Mouse (Mus musculus) hindbrain, embryonic 15.5 days (tissue): ENCODE results near the gene Znrd1as. TPM values are rescaled to one million over a fixed set of nuclear protein-coding genes. Genes with fewer than 3 reads are reported as not detected.
"Not testable (repeated sequence)": the region's sequence is repeated elsewhere in the genome, so short reads cannot be mapped to it uniquely, and the experiment has no call there.

Experiments used
- ATAC-seq: fragments of 200-750 bp; cut with Nextera tagmentation; 2 replicates; pipeline ENCODE4 v1.8.0; 2017; ENCODE audit warnings: low read depth, moderate number of reproducible peaks, moderate TSS enrichment; ENCODE audit not compliant: low FRiP score
- H3K27ac ChIP-seq: fragments of 300-500 bp; sonication (generic); replicated peaks from 2 replicates; pipeline ENCODE4 v1.5.1; 2015; ENCODE audit warnings: mild to moderate bottlenecking, inconsistent platforms
- H3K27me3 ChIP-seq: fragments of 300-500 bp; sonication (generic); 2 replicates; pipeline ENCODE4 v1.6.1; 2015; ENCODE audit warnings: control low read depth, inconsistent platforms
- H3K36me3 ChIP-seq: fragments of 300-500 bp; sonication (generic); 2 replicates; pipeline ENCODE4 v1.6.1; 2015; ENCODE audit warnings: control low read depth, inconsistent platforms
- H3K4me1 ChIP-seq: fragments of 300-500 bp; sonication (generic); replicated peaks from 2 replicates; pipeline ENCODE4 v1.6.1; 2015; ENCODE audit warnings: control low read depth, inconsistent platforms
- H3K4me2 ChIP-seq: fragments of 300-500 bp; sonication (generic); 2 replicates; pipeline ENCODE4 v1.6.1; 2015; ENCODE audit warnings: moderate library complexity, mild to moderate bottlenecking, inconsistent platforms
- H3K4me3 ChIP-seq: fragments of 300-500 bp; sonication (generic); 2 replicates; pipeline ENCODE4 v1.5.1; 2015; ENCODE audit warnings: mild to moderate bottlenecking, inconsistent platforms
- H3K9ac ChIP-seq: fragments of 300-500 bp; sonication (generic); 2 replicates; pipeline ENCODE4 v1.6.1; 2015; ENCODE audit warnings: inconsistent platforms
- H3K9me3 ChIP-seq: fragments of 300-500 bp; sonication (generic); 2 replicates; pipeline ENCODE4 v1.6.1; 2016; ENCODE audit warnings: control low read depth, inconsistent platforms
- WGBS: fragments of 180-500 bp; shearing (Covaris S2); methylation state at CpG from one replicate; pipeline ENCODE4 v1.1.7; 2015; 5-methylcytosine and 5-hydroxymethylcytosine counted together
- polyA plus RNA-seq: library from polyadenylated mRNA; unstranded; fragments of >200 nt; fragmentation: Nextera tagmentation; extraction: Ambion mirVana; gene quantifications from 2 replicates; pipeline ENCODE4 v1.2.1, GENCODE M21; 2015

Znrd1as gene
- polyA plus RNA-seq, 1 experiment from 2014 or later, result 5.4 TPM

- peak overlapping the region; percentile 12 for H3K4me3 ChIP-seq
- H3K9me3 ChIP-seq, result no peaks in the 10 kb centered on the region
- peak overlapping the region; percentile 32 for H3K4me2 ChIP-seq
- H3K9ac ChIP-seq, result no peak overlapping the region
- no peaks in the 10 kb centered on the region for H3K4me1 ChIP-seq
- ATAC-seq, result no peak; the same call in 1 of the 2 replicates
- H3K27ac ChIP-seq, result no peak overlapping the region
- H3K36me3 ChIP-seq, result no peaks in the 10 kb centered on the region
- 8% methylated on average over 24 of the region's 24 CpGs for WGBS
- peaks cover 23% of the 10 kb centered on the region for H3K27me3 ChIP-seq
Measured at GRCm38 (mm10) chr17:36988475-36988874, 30.1 kb downstream of the Znrd1as start.

GRCm38 (mm10) chr17:36989437-36989836, 31.0 kb downstream of the Znrd1as start, which contains the start of gene H2-M5:
Gene H2-M5 (minus strand): TSS chr17:36989537.
- 33% methylated on average over 5 of the region's 5 CpGs for WGBS
- H3K4me3 ChIP-seq, result peak within 1 kb of the TSS; percentile 12
- H3K4me1 ChIP-seq, result no peaks in the 10 kb centered on the region
- no peak within 1 kb of the TSS for H3K9ac ChIP-seq
- H3K4me2 ChIP-seq, result peak within 1 kb of the TSS; percentile 32
- no peaks in the 10 kb centered on the region for H3K9me3 ChIP-seq
- no peak for ATAC-seq
- H3K36me3 ChIP-seq, result no peaks in the 10 kb centered on the region
- H3K27ac ChIP-seq, result no peak within 1 kb of the TSS
- H3K27me3 ChIP-seq, result peaks cover 23% of the 10 kb centered on the region

- H3K9ac ChIP-seq, H3K9me3 ChIP-seq, H3K4me2 ChIP-seq, H3K4me1 ChIP-seq, H3K4me3 ChIP-seq, H3K27ac ChIP-seq, H3K36me3 ChIP-seq, ATAC-seq: not testable (repeated sequence)
- peaks cover 23% of the 10 kb centered on the region for H3K27me3 ChIP-seq
- 96% methylated on average over 6 of the region's 6 CpGs for WGBS
Measured at GRCm38 (mm10) chr17:36990630-36991029, 32.2 kb downstream of the Znrd1as start.

- H3K4me2 ChIP-seq, result no peak overlapping the region
- H3K27me3 ChIP-seq, result peaks cover 21% of the 10 kb centered on the region
- no peak overlapping the region for H3K4me3 ChIP-seq
- no peaks in the 10 kb centered on the region for H3K9me3 ChIP-seq
- WGBS, result 80% methylated on average over 3 of the region's 3 CpGs
- H3K36me3 ChIP-seq, result no peaks in the 10 kb centered on the region
- no peak for ATAC-seq
- H3K27ac ChIP-seq, result no peak overlapping the region
- no peaks in the 10 kb centered on the region for H3K4me1 ChIP-seq
- H3K9ac ChIP-seq, result no peak overlapping the region
Measured at GRCm38 (mm10) chr17:36992336-36993104, 34.1 kb downstream of the Znrd1as start.

GRCm38 (mm10) chr17:36993770-36994325, 35.5 kb downstream of the Znrd1as start:
- no peak overlapping the region for H3K4me2 ChIP-seq
- H3K27me3 ChIP-seq, result peaks cover 7% of the 10 kb centered on the region
- 89% methylated on average over 4 of the region's 4 CpGs for WGBS
- H3K4me3 ChIP-seq, result no peak overlapping the region
- no peak overlapping the region for H3K27ac ChIP-seq
- no peak overlapping the region for H3K9ac ChIP-seq
- ATAC-seq, result no peak
- H3K4me1 ChIP-seq, result no peaks in the 10 kb centered on the region
- H3K36me3 ChIP-seq, result no peaks in the 10 kb centered on the region
- H3K9me3 ChIP-seq, result no peaks in the 10 kb centered on the region

- Histone ChIP-seq H3K36me3 (no peaks in the 10 kb centered on the region), H3K9me3 (no peaks in the 10 kb centered on the region), H3K27me3 (peaks cover under 1% of the 10 kb centered on the region), H3K4me1 (no peaks in the 10 kb centered on the region), H3K4me3 (no peak overlapping the region), H3K27ac (no peak overlapping the region), H3K4me2 (no peak overlapping the region), H3K9ac (no peak overlapping the region)
- WGBS, result 93% methylated on average over 2 of the region's 2 CpGs
- no peak for ATAC-seq
Measured at GRCm38 (mm10) chr17:36994528-36994927, 36.1 kb downstream of the Znrd1as start.

- H3K4me2 ChIP-seq, result no peak overlapping the region
- H3K27me3 ChIP-seq, result no peaks in the 10 kb centered on the region
- no peak for ATAC-seq
- no peaks in the 10 kb centered on the region for H3K4me1 ChIP-seq
- no peak overlapping the region for H3K4me3 ChIP-seq
- H3K9me3 ChIP-seq, result no peaks in the 10 kb centered on the region
- H3K27ac ChIP-seq, result no peak overlapping the region
- no peak overlapping the region for H3K9ac ChIP-seq
- WGBS, result 55% methylated on average over 3 of the region's 3 CpGs
- no peaks in the 10 kb centered on the region for H3K36me3 ChIP-seq
Measured at GRCm38 (mm10) chr17:36995448-36995847, 37.1 kb downstream of the Znrd1as start.

- 29% methylated on average over 7 of the region's 7 CpGs for WGBS
Measured at GRCm38 (mm10) chr17:36997033-36997735, 38.8 kb downstream of the Znrd1as start.

GRCm38 (mm10) chr17:36998477-36998876, 40.1 kb downstream of the Znrd1as start:
- no peaks in the 10 kb centered on the region for H3K36me3 ChIP-seq
- H3K9me3 ChIP-seq, result no peaks in the 10 kb centered on the region
- 84% methylated on average over 2 of the region's 2 CpGs for WGBS
- no peak overlapping the region for H3K27ac ChIP-seq
- H3K4me2 ChIP-seq, result no peak overlapping the region
- H3K4me1 ChIP-seq, result no peaks in the 10 kb centered on the region
- H3K9ac ChIP-seq, result no peak overlapping the region
- H3K4me3 ChIP-seq, result no peak overlapping the region
- no peaks in the 10 kb centered on the region for H3K27me3 ChIP-seq
- no peak for ATAC-seq

More at GRCm38 (mm10) chr17:36997033-36997735, 38.8 kb downstream of the Znrd1as start:
- H3K4me1 ChIP-seq, result no peaks in the 10 kb centered on the region
- H3K4me2 ChIP-seq, result no peak overlapping the region
- H3K9me3 ChIP-seq, result no peaks in the 10 kb centered on the region
- H3K36me3 ChIP-seq, result no peaks in the 10 kb centered on the region
- no peak overlapping the region for H3K9ac ChIP-seq
- no peak overlapping the region for H3K27ac ChIP-seq
- ATAC-seq, result no peak
- H3K4me3 ChIP-seq, result no peak overlapping the region
- no peaks in the 10 kb centered on the region for H3K27me3 ChIP-seq

- H3K4me1 ChIP-seq, result peaks cover 18% of the 10 kb centered on the region
- no peak for ATAC-seq
- peak within 1 kb of the TSS; percentile 90 for H3K4me3 ChIP-seq
- peaks cover 2% of the 10 kb centered on the region; the same call in 1 of the 2 replicates for H3K36me3 ChIP-seq
- H3K27ac ChIP-seq, result peak within 1 kb of the TSS; percentile 97; the same call in 1 of the 2 replicates
- peak within 1 kb of the TSS; percentile 71 for H3K4me2 ChIP-seq
- no peaks in the 10 kb centered on the region for H3K27me3 ChIP-seq
- H3K9ac ChIP-seq, result no peak within 1 kb of the TSS
- 95% methylated on average over 7 of the region's 7 CpGs for WGBS
- H3K9me3 ChIP-seq, result no peaks in the 10 kb centered on the region
Measured at GRCm38 (mm10) chr17:37000863-37001262, 42.5 kb downstream of the Znrd1as start, which contains the start of gene Zfp57. Gene Zfp57 (plus strand): TSS chr17:37001163.

GRCm38 (mm10) chr17:37002364-37003330, 44.3 kb downstream of the Znrd1as start:
- Histone ChIP-seq H3K4me1 (peaks cover 23% of the 10 kb centered on the region), H3K36me3 (peaks cover 18% of the 10 kb centered on the region), H3K27me3 (no peaks in the 10 kb centered on the region), H3K27ac (peak overlapping the region; percentile 97), H3K9me3 (no peaks in the 10 kb centered on the region), H3K4me2 (peak overlapping the region; percentile 71), H3K9ac (peak overlapping the region; percentile 99), H3K4me3 (peak overlapping the region; percentile 90)
- peak; percentile 91 for ATAC-seq
- under 1% methylated on average over 49 of the region's 49 CpGs for WGBS
